Mouse (Mus musculus): Measurements from ENCODE around the gene Snca. TPM values are rescaled to one million over a fixed set of nuclear protein-coding genes. Genes with fewer than 3 reads are reported as not detected.
A peak's percentile ranks its signal among the peaks of the same experiment; 100 is the strongest.

Snca gene
- 29.6 and 38.6 TPM in 2 replicates for polyA plus RNA-seq (2016; fragmentation: Nextera tagmentation; extraction: Ambion mirVana)

DNA sequence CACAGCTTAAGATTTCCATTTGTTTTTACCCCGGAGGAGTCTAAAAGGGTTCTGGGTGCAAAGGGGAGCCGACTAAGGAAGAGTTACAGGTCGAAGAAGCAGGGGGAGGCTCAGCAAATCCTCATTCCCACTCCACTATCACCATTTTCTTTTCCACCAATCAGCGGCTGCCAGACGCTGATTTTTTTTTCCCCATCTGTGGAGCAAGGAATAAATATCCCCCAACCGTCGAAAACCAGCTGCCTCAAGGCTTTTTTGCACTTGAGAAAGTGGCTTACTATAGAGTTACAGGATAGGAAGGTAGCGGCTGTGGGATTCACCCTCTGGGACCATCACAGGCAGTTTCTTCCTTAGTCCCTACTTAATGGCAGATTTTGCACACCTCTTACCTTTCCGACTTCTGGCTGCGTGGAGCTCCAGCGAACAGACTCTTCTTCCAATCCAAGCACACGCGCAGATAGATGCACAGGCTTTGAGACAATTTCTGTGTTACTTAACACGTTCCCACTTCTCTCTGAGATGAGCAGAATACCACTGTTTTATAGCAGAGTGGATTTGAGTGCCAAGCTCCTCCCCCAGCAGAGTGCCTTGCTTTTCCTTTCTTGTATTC is at the start of gene Snca:
TSS of gene Snca (minus strand) at position 574 of the 610 bp plus-strand sequence.
- H3K4me3 ChIP-seq, result peak within 1 kb of the TSS; percentile 51

DNA sequence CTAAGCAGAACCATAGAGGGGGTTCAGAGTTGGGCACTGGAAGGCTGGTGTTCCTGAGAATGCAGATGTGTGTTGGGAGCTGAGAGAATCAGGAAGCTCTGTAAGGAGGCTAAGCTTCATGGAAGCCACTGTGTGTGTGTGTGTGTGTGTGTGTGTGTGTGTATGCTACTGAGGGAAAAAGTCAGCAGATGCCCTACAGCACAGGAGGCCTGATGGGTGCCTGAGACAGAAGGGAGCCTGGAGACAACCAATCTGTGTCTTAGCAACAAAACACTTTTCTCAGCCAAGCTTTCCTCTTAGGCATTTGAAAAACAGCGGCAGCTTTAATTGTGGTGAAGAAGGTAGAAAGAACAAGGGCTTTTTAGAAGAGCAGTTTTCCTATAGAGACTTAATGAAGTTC is 40.5 kb upstream of the Snca start:
- Histone ChIP-seq H3K36me3 (no peaks in the 10 kb centered on the region), H3K27me3 (no peaks in the 10 kb centered on the region), H3K27ac (replicated peaks) (no peak overlapping the region), H3K9ac (replicated peaks) (no peak overlapping the region), H3K4me2 (replicated peaks) (no peak overlapping the region), H3K9me3 (no peaks in the 10 kb centered on the region), H3K4me1 (no peaks in the 10 kb centered on the region), H3K4me3 (no peak overlapping the region)
- ATAC-seq (ENCODE audit: low FRiP score, low read depth), result no peak
- WGBS, result 88% methylated on average over 1 of the region's 1 CpGs

More for the DNA sequence above, at the start of gene Snca:
- H3K9ac ChIP-seq (replicated peaks), result peak within 1 kb of the TSS; percentile 62
- no peaks in the 10 kb centered on the region for H3K9me3 ChIP-seq
- no peaks in the 10 kb centered on the region for H3K4me1 ChIP-seq
- H3K36me3 ChIP-seq, result no peaks in the 10 kb centered on the region
- H3K27ac ChIP-seq (replicated peaks), result peak within 1 kb of the TSS; percentile 63
- peak within 1 kb of the TSS; percentile 78 for H3K4me2 ChIP-seq (replicated peaks)
- WGBS, result 2% methylated on average over 14 of the region's 14 CpGs
- ATAC-seq (ENCODE audit: low FRiP score, low read depth), result peak; percentile 68
- peaks cover 4% of the 10 kb centered on the region; the same call in 1 of the 2 replicates for H3K27me3 ChIP-seq

DNA sequence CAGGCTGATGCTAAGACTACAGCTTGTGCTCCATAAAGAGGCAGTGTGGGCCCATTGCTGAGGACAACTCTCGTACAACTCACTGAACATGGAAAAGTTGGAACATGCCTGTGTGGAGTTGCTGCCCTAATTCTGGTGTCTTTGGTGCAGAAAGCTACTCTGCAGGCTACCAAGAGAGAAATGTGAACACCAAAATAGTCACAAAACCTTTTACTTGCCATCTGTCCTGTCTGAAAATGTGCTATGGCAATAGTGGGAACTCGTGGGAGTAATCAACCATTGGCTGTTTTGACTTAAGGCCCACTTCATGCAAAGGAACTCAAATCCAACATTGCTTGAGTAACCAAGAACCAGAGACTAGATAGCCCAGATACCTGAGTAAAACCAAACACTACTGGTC is 26.9 kb upstream of the Snca start:
- Histone ChIP-seq H3K4me2 (replicated peaks) (no peak overlapping the region), H3K4me1 (no peaks in the 10 kb centered on the region), H3K9ac (replicated peaks) (no peak overlapping the region), H3K36me3 (no peaks in the 10 kb centered on the region), H3K4me3 (no peak overlapping the region), H3K27me3 (no peaks in the 10 kb centered on the region), H3K27ac (replicated peaks) (no peak overlapping the region), H3K9me3 (no peaks in the 10 kb centered on the region)
- ATAC-seq (ENCODE audit: low FRiP score, low read depth), result no peak
- 74% methylated on average over 2 of the region's 2 CpGs for WGBS

DNA sequence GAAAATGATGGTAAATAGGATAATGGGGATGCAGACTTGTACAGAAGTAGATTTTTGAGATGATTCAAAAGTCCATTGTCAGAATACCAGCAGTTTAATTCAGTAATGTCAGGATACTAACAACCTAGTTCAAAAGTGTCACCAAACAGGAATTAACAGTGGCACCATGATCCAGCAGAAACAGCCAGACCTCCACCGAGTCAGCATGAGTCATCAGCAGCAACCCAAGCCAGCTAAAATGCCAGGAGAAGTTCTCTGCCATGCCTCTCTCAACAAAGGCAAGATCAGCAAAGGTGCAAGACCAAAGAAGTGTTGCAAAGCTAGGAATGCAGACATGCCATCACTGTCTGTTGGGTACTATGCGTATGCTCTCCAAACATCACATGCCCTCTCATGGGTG is 22.0 kb upstream of the Snca start:
- Histone ChIP-seq H3K4me3 (no peak overlapping the region), H3K9me3 (no peaks in the 10 kb centered on the region), H3K9ac (replicated peaks) (no peak overlapping the region), H3K4me1 (no peaks in the 10 kb centered on the region), H3K27ac (replicated peaks) (no peak overlapping the region), H3K27me3 (no peaks in the 10 kb centered on the region), H3K4me2 (replicated peaks) (no peak overlapping the region), H3K36me3 (no peaks in the 10 kb centered on the region)
- 92% methylated on average over 2 of the region's 2 CpGs for WGBS
- no peak for ATAC-seq (ENCODE audit: low FRiP score, low read depth)

DNA sequence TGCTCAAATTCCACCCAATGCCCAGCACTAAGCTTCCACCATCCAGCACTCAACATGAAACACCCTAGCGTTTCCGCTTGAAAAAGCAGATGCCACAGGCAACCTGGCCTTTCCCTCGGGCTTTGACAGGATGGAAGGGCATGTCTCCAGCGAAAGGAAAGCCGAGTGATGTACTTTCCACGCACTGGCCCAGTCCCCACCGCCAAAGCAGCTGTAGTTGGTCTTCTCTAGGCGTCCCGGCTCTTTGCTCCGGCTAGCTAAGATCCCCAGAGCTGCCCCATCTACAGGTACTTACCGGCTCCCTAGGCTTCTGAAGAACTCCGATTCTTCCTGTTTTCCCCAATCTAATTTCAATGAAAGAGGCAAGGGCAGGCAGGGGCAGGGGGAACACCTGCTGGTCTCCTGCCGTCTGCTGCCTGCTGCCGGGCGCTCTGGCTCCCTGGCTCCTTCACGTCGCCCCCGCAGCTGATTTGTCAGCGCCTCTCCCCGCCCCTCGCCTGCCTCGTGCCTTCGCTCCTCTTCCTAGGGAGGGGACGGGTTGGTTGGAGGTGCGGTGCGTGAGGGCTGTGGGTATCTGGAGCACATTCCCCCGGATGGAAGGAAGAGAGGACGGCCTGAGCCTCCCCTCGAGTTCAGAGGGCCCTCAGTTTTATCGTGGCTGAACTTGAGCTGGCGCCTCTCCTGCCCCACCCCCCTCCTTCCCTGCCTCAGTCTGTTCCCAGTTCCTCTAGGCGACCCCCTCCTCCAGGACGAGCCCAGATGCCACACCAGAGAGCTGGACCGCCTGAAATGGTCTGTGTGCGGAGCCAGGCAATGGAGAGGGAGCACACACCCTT is 1.0 kb downstream of the Snca start:
- WGBS, result 2% methylated on average over 33 of the region's 35 CpGs

DNA sequence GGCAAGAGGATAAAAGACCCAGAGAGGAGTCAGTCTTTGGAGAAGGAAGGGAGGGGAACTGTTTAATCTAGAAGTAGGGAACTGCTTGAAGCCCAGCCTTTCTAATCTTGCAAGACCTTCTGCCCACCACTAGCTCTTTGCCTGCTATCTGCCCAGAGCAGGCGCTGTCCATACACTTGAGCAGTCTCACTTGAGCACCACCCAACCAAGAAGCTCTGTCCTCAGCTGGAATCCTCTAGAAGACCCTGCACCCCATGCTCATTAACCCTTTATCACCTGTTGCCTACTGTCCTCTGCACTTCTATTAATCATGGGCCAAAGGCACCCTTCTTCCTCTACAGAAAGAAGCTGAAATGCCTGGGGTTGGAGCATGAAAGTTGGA is 1.6 kb downstream of the Snca start:
- H3K27ac ChIP-seq (replicated peaks), result no peak overlapping the region
- ATAC-seq (ENCODE audit: low FRiP score, low read depth), result peak; percentile 3; the same call in 1 of the 2 replicates
- WGBS, result 47% methylated on average over 1 of the region's 1 CpGs

More for the DNA sequence above, 1.0 kb downstream of the Snca start:
- Histone ChIP-seq H3K36me3 (no peaks in the 10 kb centered on the region), H3K4me3 (peak overlapping the region; percentile 51), H3K4me2 (replicated peaks) (peak overlapping the region; percentile 78), H3K27me3 (peaks cover 4% of the 10 kb centered on the region; the same call in 1 of the 2 replicates), H3K4me1 (no peaks in the 10 kb centered on the region), H3K9ac (replicated peaks) (peak overlapping the region; percentile 62), H3K9me3 (no peaks in the 10 kb centered on the region), H3K27ac (replicated peaks) (peak overlapping the region; percentile 63)
- ATAC-seq (ENCODE audit: low FRiP score, low read depth), result peak; percentile 92

DNA sequence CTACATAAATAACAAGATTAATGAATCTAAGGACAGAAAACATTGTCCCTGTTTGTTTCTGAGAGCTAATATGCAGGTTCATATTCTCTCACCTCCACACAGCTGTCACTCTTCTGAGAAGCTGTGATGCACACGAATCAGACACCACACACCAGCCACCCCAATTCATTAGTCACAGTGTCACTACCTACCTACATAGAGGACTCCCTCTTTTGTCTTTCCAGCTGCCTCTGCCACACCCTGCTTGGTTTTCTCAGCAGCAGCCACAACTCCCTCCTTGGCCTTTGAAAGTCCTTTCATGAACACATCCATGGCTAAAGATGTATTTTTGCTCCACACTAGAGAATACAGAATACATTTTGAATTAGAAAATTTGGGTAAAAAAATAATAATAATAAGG is 2.4 kb downstream of the Snca start:
- Histone ChIP-seq H3K4me1 (no peaks in the 10 kb centered on the region), H3K4me2 (replicated peaks) (no peak overlapping the region), H3K9ac (replicated peaks) (no peak overlapping the region), H3K4me3 (no peak overlapping the region), H3K9me3 (no peaks in the 10 kb centered on the region), H3K27me3 (peaks cover 4% of the 10 kb centered on the region; the same call in 1 of the 2 replicates), H3K27ac (replicated peaks) (no peak overlapping the region), H3K36me3 (no peaks in the 10 kb centered on the region)
- 40% methylated on average over 1 of the region's 1 CpGs for WGBS
- ATAC-seq (ENCODE audit: low FRiP score, low read depth), result no peak

More for the DNA sequence above, 1.6 kb downstream of the Snca start:
- Histone ChIP-seq H3K4me1 (no peaks in the 10 kb centered on the region), H3K36me3 (no peaks in the 10 kb centered on the region), H3K9ac (replicated peaks) (peak overlapping the region; percentile 62; the same call in 1 of the 2 replicates), H3K9me3 (no peaks in the 10 kb centered on the region), H3K4me3 (peak overlapping the region; percentile 51), H3K4me2 (replicated peaks) (peak overlapping the region; percentile 78), H3K27me3 (peaks cover 4% of the 10 kb centered on the region; the same call in 1 of the 2 replicates)

DNA sequence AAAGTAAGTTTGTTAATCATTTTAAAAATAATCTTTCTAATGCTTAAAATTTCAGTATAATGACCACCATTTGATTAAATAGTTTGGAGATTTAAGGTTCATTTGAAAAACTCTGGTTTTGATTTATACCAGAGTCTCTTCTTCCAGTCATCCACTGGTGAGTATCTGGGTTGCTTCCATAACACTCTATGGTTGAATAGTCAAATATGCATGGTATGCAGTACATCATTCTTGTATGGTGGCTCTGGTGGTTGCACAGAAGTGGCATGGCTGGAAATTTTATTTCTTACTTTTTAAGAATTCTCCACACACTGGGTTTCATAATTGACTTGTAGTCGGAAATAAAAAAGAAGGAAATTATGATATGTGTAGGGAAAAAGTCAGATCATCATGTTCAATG is 10.4 kb downstream of the Snca start:
- Histone ChIP-seq H3K27me3 (no peaks in the 10 kb centered on the region), H3K4me1 (no peaks in the 10 kb centered on the region), H3K9ac (replicated peaks) (no peak overlapping the region), H3K4me3 (no peak overlapping the region), H3K36me3 (no peaks in the 10 kb centered on the region), H3K27ac (replicated peaks) (no peak overlapping the region), H3K9me3 (no peaks in the 10 kb centered on the region), H3K4me2 (replicated peaks) (no peak overlapping the region)
- ATAC-seq (ENCODE audit: low FRiP score, low read depth), result no peak
- 92% methylated on average over 1 of the region's 1 CpGs for WGBS

DNA sequence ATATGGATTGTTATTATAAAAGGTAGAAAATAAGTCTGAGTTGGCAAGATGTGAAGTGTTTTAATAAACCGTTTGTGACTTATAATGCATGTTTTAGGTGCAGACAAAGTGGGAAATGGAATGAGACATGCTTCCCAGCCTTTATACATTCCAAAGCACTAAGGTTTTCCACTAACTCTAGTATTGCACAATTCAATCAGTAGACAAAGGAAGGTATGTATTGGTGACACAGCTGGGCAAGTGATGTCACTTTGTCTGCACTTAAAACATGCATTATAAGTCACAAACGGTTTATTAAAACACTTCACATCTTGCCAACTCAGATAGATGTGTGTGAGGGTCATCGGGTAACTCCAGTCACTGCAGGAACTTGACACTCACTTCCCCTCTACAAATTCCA is 16.1 kb downstream of the Snca start:
- H3K36me3 ChIP-seq, result no peaks in the 10 kb centered on the region

DNA sequence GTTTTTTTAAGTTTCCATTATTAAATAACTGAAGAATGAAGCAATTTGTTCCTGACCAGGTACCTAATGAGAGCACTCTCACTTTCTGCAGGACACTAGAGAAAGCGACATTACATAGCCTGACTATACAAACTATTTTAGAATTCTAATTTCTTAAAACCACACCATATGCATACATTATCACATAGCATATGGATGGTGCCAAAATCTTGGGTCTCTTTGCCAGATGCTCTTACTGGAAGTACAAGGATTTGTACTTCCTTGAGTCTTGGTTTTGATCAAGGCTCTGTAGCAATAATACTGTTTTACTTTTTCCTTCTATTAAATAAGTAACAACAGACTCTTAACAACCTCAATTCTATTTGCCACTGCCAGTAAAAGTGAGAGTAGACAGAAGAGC is 31.4 kb downstream of the Snca start:
- no peaks in the 10 kb centered on the region for H3K27me3 ChIP-seq
- ATAC-seq (ENCODE audit: low FRiP score, low read depth), result no peak
- no peak overlapping the region for H3K4me3 ChIP-seq
- no peaks in the 10 kb centered on the region for H3K9me3 ChIP-seq
- H3K27ac ChIP-seq (replicated peaks), result no peak overlapping the region
- H3K9ac ChIP-seq (replicated peaks), result no peak overlapping the region
- no peak overlapping the region for H3K4me2 ChIP-seq (replicated peaks)
- H3K4me1 ChIP-seq, result no peaks in the 10 kb centered on the region
- WGBS, result 91% methylated on average over 1 of the region's 1 CpGs
- no peaks in the 10 kb centered on the region for H3K36me3 ChIP-seq

More for the DNA sequence above, 16.1 kb downstream of the Snca start:
- WGBS, result 74% methylated on average over 3 of the region's 3 CpGs
- no peak overlapping the region for H3K9ac ChIP-seq (replicated peaks)
- no peak overlapping the region for H3K4me3 ChIP-seq
- H3K27me3 ChIP-seq, result no peaks in the 10 kb centered on the region
- no peaks in the 10 kb centered on the region for H3K4me1 ChIP-seq
- no peak for ATAC-seq (ENCODE audit: low FRiP score, low read depth)
- H3K27ac ChIP-seq (replicated peaks), result no peak overlapping the region
- H3K9me3 ChIP-seq, result no peaks in the 10 kb centered on the region
- H3K4me2 ChIP-seq (replicated peaks), result no peak overlapping the region

DNA sequence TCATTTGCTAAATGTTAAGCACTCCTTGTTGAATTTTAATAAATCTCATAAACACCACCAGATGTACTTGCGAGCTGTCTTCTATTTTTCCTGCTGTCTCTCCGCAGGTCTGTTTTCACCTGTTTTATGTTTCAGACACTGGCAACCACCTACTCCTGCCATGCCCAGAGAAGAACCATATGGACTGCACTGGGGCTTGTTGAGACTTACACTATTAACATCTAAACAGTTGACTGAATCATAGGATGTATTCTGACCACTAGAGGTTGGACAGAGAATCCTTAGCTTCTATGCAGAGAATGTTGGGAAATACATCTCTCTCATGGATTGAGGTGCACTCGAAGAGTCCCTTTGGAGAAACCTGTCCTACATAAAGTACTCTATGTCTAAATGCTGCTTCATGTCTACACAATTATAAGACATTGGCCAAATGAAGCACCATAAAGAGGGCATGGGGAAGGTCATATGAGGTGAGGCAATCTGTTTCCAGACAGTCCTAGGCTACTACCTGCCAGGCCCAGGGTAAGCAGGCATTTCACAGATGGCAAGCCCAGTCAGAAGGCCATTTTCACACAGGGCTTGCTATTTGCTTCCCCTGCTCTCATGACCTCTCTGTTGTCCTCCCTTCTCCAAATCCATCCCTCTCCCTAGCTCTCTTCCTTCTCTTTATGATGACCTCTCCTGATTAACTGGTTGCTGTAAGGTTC is 35.8 kb downstream of the Snca start:
- Histone ChIP-seq H3K27ac (replicated peaks) (no peak overlapping the region), H3K4me2 (replicated peaks) (no peak overlapping the region), H3K4me3 (no peak overlapping the region), H3K9ac (replicated peaks) (no peak overlapping the region), H3K36me3 (no peaks in the 10 kb centered on the region), H3K27me3 (no peaks in the 10 kb centered on the region), H3K4me1 (no peaks in the 10 kb centered on the region), H3K9me3 (no peaks in the 10 kb centered on the region)
- WGBS, result 88% methylated on average over 3 of the region's 3 CpGs
- no peak for ATAC-seq (ENCODE audit: low FRiP score, low read depth)

DNA sequence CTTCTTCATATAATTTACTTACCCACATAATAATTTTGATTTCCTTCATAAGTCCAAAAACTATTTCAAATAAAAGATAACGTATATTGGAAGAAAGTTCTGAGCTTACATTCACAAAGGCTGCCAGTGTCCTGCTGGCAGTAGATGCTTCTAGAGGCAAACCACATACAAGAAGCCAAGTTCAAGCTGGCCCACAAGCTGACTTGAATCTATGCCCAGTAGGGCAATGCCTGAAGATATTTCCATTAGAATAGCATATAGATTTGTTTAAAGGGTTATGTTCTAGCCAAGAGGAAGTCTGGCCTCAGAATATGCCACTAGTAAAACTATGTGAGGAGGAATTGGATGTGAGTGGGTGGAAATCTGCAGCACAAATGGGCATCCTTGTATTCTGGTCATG is 42.7 kb downstream of the Snca start:
- no peaks in the 10 kb centered on the region for H3K4me1 ChIP-seq
- ATAC-seq (ENCODE audit: low FRiP score, low read depth), result no peak
- H3K4me3 ChIP-seq, result no peak overlapping the region
- no peaks in the 10 kb centered on the region for H3K9me3 ChIP-seq
- no peaks in the 10 kb centered on the region for H3K27me3 ChIP-seq
- WGBS, result 86% methylated on average over 1 of the region's 1 CpGs
- no peaks in the 10 kb centered on the region for H3K36me3 ChIP-seq
- H3K9ac ChIP-seq (replicated peaks), result no peak overlapping the region
- H3K27ac ChIP-seq (replicated peaks), result no peak overlapping the region
- no peak overlapping the region for H3K4me2 ChIP-seq (replicated peaks)
